Mouse (Mus musculus): ENCODE measurements at regions not wholly inside any gene's neighbourhood (a gene's known extent, or its start where the extent isn't known, plus 50 kb on each side); places are given as distances from the start of the nearest gene placed in this dataset.
A peak's percentile ranks its signal among the peaks of the same experiment; 100 is the strongest.

DNA sequence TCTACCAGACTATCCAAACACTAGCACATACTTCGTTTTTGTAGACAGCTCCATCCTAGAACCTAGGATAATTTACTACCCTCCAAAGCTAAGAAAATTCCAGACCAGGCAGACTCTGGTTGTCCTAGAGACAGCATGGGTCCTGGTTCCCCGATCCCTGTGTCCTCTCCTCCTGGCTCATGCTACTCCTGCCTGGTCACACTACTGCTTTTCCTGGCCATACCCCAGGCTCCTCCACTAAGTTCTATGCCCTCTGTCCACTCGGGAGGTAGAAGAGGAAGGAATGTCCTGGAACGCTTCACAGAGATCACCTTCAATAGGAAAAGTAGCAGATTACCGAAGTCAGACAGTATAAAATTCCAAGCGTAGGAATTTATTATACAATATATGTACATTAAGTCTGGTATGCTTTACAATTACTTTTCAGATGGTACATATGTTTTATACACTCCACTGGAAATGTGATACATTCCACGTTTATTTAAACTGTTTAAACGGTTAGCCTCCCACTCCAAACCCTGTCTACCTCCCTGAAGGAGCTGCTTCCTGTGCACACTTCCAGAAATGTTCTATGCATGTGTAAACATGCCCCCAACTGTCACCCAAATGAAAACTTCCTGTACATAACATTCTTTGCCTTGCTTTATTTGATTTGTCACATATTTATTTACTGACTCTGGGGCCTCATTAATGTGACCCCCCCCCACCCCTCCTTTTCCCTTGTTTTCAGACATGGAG lies 151.6 kb downstream of the Adamts15 start:
- DNase-seq = no peak

GRCm38 (mm10) chr9:30769435-30769729 lies 152.9 kb downstream of the Adamts15 start:
- DNase-seq = no peak

GRCm38 (mm10) chr9:30768665-30769434 lies 153.4 kb downstream of the Adamts15 start:
- DNase-seq = no peak

GRCm38 (mm10) chr9:30766701-30767100 lies 155.6 kb downstream of the Adamts15 start:
- DNase-seq = no peak

DNA sequence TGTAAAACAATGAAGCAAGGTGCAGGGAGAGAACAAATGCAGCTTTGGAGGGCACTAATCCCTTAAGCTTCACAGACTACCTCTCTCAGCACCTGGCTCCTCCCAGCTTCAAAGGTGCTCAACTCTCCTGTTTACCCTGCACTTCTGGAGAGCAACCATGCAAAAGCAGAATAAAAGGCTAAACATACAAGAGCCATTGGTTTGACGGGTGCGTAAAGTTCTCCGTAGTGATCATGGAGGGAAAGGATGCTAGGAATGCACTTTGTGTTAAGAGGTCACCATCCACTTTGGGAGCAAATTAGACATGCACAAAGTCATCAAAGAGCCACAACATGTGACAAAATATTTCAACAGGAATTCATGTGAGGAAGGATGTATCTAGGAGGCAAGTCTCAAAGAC lies 156.1 kb downstream of the Adamts15 start:
- no peak for DNase-seq

GRCm38 (mm10) chr9:30765017-30765569 lies 157.2 kb downstream of the Adamts15 start:
- no peak for DNase-seq

- no peak for DNase-seq
Observed at GRCm38 (mm10) chr9:30762913-30763312, 159.3 kb downstream of the Adamts15 start.

DNA sequence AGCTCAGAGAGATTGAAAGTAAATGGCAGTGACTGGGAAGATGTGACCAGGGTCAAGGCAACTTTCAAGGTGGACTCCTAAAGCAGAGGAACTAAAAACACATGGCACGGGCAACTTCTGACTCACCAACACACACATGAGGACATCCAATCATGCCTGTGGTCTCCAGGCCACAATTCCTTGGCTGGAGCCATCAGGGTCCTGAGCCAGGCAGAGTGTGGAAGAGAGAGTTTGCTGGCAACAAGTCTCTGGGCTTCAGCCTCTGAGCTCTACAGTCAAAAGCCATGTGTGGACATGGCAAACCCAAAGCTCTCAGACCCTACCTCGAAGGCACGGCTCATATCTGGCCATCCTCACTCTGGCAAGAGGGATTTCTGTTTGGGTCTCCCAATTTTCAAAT lies 164.1 kb downstream of the Adamts15 start:
- no peak for DNase-seq

- no peak for DNase-seq
Observed at GRCm38 (mm10) chr9:30757406-30757805, 164.8 kb downstream of the Adamts15 start.

DNA sequence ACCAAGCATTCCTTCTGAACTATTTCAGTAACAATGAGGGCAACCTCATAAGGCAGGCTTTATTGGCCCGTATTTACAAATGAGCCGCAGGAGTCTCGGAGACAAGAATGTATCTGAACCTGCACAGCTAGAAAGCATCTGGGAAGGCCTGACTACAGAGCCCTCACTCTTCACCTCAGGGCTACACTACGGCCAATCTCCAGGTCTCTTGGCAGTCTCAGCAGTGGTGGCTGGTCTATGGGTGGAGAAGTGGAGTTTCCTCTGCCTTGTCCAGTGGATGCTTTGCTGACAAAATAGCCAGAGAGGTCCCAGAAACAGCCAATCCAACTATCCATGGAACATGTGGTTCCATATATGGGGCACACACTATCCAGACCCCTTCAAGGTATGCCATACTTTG lies 165.5 kb downstream of the Adamts15 start:
- no peak for DNase-seq

GRCm38 (mm10) chr9:30755586-30755985 lies 166.7 kb downstream of the Adamts15 start:
- no peak for DNase-seq

GRCm38 (mm10) chr9:30754826-30755225 lies 167.4 kb downstream of the Adamts15 start:
- no peak for DNase-seq

- DNase-seq = no peak
Observed at GRCm38 (mm10) chr9:30743471-30743870, 178.8 kb downstream of the Adamts15 start.

GRCm38 (mm10) chr9:30742471-30743098 lies 179.7 kb downstream of the Adamts15 start:
- DNase-seq = no peak

DNA sequence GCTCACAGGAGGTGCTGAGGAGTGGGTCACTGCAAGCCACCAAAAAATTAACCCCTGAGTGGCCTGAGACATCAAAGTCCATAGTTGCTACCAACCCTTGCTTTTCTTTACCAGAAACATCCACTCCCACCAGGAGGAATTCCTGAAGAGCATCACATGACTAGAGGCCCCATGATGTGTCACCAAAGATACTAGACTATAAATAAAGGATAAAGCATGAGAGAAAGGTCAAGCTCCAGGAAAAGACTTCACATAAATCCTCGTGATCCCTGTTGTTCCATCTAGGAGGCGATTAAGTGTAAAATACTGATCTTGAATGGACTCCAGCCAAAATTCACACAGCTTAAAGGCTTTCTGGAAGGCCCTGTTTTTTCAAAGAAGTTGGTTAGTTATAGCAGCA lies 190.6 kb downstream of the Adamts15 start:
- DNase-seq = no peak

DNA sequence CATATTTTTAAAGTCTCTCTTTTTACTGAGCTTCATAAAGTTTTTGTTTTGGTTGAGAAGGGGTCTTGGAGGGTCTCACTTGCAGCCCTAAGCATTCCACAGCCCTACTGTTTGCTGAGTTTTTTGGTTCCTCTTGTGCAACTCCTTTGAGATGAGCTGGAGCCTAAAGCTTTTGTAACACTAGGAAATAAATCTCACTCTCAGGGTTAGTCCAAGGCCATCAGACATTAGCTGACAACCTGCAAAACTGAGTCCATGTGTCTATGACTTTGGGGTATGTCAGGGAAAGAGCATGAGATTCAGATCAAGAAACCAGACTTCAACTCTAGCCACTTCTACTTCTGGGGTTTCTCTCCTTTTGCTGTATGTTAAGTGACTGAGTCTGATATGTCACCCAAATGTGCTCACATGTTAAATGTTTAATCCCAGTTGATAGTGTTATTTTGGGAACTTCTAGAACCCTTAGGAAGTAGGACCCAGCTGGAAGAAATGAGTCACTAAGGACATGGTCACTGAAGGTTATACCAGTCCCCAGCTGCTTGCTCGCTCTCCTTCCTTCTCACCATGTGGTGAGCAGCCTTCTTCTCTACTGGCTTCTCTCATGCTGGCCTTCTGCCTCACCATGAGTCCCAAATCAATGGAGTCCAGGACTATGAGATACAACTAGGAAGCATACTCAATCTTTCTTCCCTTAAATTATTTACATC lies 198.7 kb downstream of the Adamts15 start:
- DNase-seq = no peak

- DNase-seq = no peak
Observed at GRCm38 (mm10) chr9:30721861-30722260, 200.4 kb downstream of the Adamts15 start.

DNA sequence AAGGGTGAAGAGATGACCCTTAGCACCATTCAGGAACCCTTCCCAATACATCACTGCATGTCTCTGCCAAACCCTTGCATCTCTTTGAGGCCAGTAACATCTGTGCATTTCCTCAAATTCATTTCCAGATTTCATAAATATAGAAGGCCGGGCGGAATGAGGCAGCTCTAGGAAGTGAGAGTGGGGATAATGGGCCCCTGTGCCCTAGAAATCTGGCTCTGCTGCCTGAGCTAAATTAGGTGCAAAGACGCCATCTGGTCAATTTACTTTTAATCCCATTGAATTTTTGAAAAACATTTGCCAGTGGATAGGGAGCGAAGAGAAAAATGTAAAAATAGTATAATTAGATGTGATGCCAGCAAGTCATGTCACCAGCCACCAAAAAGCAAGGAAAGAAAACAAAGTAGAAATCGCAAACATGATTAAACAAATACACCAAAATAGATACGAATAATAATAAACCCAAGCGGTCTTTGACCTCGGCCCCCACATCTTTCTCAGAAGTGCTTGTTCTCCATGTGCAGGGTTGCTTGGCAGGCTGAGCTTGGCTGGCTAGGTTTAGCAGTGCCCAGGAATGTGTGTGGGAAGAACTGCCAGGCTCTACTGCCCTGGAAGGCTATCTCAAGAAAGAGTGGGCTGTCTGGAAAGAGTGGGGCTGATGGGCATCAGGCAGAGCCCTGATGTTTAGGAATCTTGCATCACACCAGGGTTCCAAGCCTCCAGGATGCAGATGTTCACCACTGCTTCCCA lies 205.7 kb downstream of the Adamts15 start:
- DNase-seq = peak; percentile 8

DNA sequence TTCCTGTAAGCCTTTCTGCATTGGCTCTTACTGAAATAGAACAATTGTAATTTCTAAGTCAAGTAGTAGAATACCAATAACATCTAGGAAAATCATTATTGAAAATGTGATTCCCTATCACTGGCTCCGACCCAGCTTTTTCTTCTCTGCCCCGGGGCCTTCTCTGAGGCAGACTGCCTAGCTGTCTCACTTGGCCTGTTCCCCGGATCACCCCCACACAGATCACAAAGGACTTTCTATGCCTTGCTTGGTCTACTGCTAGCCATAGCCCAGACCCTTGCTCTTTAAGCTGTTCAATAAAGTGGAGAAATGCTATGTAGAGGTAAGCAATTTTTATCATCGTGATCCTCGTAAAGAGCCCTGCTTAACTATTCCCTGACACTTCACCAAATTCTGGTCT lies 212.1 kb downstream of the Adamts15 start:
- DNase-seq = no peak

DNA sequence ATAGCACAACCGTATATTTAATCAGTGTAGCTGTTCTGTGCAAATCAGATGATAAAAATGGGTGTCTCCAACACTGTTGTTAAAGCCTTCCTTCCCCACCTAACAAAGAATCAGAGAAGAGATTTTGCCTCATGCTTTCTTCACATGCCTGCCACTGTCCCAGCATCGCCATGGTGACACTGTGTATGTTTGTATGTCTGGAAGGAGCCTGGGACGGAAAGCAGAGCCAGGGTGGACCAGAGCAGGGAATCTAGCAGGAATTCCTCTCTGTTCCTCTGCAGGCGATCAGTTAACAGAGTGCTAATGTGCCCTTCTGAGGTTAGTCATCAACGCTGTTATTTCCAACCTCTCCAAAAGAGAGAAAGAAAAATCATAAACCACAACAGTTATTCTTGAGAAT lies 222.4 kb downstream of the Adamts15 start:
- no peak for DNase-seq

DNA sequence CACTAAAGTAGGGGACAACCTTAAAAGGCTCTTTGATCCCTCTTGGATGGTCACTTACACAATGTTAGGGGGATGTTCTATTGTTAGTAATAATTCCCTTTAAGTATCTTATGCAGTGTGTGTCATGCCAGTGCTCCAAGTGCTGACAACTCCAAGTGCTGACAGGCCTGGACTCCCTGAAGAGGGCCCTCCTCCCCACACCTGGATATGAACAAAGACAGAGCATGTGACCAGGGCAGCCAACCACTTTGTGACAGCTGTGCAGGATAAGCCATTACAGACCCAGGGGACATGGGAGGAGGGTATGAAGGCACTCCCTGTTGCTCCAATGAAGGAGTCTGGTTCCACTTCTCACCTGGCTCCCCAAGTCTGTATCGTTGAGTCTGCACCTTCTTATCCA lies 224.7 kb downstream of the Adamts15 start:
- DNase-seq = no peak

DNA sequence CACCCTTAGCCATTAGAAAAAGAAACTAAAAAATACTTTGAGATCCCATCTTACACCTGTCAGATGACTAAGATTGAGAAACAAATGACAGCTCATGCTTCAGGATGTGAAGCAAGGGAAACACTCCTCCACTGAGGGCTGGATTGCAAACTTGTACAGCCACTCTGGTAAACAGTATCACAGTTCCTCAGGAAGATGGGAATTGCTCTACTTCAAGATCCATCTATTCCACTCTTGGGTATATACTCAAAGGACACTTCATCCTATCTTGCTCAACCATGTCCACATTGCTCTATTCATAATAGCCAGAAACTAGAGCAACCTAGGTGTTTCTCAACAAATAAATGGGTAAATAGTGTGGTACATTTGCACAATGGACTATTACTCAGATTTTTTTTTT lies 241.2 kb downstream of the Snx19 start:
- no peak for DNase-seq

GRCm38 (mm10) chr9:30662456-30662855 lies 235.5 kb downstream of the Snx19 start:
- no peak for DNase-seq
